Mouse (Mus musculus) 3T3-L1 (cell line): Measurements from ENCODE around the gene Cox6a1.
"Not testable (repeated sequence)": the region's sequence is repeated elsewhere in the genome, so short reads cannot be mapped to it uniquely, and the experiment has no call there.

Source experiments
- DNase-seq: peaks from one replicate; pipeline ENCODE4 v3.0.0-alpha.2; 2015; ENCODE audit warnings: low read depth, low spot score

The Cox6a1 gene

DNA sequence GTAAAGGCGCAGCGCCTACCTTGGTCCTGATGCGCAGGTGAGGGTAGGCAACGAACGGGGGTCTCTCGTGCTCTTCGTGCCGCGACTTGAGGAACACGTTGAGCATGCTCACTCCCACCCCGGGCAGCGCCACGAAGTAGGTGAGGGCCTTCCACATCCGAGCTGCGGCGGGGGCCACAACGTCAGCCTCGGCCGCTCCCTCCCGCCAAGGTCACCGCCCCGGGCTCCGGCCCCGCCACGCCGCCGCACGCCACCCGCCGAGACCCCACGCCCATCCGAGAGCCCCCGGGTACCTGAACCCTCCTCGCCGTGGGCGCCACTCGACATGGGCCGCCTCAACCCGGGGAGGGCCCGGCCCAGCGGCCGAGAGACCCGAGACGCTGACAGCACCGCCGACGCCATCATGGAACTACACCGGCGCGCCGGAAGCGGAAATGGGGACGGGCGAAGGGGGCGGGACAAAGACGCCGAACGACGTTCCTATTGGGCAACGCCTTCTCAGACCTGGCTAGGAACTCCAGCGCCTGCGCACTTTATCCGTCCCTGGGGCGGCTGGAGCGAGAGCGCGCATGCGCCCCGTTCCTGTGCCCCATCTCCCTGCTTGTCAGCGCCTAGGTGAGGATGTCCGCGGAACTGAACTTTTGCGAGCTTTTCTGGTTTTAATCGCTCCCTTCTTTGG lies at the start of gene Cox6a1:
TSS of gene Cox6a1 (minus strand) at position 436 of the 679 bp plus-strand sequence.
- DNase-seq: peak; percentile 100

DNA sequence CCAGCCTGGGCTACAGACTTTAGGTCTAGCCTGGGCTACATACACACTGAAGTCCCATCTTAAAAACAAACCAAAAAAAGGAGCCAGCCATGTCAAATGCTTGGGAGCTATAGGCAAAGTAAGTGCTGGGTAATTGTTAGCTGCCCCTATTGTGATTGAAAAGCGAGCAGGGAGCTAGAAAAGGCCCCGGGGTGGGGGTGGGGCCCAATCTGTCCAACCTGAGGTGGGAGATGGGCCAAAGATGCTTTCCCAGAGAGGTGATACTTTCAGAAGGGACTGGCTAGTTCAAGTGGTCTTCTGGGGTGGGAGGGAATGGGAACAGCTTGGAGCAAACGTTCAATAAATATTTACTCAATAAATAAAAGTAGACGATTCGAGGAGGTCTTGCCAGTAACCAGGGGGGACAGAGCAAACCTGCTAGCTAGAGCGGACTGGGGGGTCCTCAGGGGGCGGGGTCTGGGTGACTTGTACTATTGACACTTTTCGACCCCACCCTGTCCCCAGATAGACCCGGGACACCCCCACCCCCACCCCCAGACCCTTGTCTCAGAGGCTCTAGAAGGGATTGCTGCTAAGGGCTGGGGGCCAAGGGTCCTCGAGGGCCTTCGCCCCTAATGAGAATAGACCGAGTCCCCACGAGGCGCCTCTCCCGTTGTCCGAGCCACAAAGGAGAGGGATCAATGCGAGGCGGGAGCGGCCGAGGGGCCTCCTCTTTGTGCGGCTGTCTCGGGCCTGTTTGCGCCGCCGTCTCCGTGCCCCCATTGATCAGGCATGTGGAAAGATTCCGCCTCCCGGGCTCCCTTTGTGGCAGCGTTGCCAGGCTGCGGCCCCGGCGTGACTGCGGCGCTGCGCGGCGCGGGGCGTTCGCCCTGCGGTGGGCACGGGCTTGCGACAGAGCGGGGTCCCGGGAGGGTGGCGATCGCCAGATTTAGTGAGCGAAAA lies 49.3 kb upstream of the Cox6a1 start:
- DNase-seq: no peak

DNA sequence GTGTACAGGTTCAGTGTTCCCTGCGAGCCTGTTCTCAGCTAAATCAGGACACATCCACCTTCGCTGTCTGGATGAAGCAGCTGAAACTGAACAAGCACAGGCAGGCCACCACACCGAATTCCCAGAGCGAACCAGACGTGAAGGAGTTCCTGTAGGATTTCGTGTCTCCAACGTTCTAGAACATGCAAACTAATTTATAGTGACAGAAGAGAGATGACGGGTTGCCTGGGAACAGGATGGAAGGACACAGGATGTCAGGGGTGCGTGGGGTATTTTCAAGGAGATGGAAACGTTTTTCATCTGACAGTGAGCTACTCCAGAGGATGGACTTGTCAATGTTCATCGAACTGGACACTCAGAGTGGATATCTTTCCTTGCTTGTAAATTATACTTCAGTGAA lies 47.9 kb upstream of the Cox6a1 start:
- DNase-seq: no peak

DNA sequence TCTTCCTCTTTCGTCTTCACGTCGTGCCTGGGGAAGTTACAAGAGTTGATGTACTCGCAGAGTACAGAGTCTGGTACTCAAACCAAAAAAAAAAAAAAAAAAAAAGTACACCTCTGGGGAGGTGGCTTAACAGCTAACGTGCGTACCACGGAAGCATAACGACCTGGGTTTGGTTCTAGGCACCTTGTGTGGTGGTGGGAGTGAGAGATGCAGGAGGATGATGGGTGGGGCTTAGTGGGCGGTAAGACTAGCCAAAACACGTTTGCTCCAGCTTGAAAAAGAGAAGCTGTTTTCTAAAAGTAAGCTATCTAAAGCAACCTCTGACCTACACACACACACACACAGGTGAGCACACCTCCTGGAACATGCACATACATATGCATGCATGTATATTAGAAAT lies 46.1 kb upstream of the Cox6a1 start:
- DNase-seq: no peak

DNA sequence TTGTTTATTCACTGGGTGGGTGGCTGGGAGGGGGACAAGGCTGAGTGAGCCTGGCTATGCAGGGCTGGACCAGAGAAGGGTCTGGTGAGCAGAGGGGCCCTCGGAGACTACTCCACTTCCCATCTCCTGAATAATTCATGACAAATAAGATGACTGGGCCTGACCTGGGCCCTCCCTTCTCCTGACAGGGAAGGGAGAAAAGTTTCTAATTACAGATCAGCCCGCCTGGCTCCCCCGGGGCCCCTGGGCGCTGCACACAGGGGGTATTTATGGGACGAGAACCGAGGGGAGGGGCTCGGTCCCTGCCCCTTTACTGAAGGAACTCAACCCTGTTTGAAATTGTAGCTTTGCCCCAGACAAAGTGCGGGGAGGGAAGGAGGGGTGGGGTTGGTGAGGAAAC lies 45.4 kb upstream of the Cox6a1 start:
- no peak for DNase-seq

DNA sequence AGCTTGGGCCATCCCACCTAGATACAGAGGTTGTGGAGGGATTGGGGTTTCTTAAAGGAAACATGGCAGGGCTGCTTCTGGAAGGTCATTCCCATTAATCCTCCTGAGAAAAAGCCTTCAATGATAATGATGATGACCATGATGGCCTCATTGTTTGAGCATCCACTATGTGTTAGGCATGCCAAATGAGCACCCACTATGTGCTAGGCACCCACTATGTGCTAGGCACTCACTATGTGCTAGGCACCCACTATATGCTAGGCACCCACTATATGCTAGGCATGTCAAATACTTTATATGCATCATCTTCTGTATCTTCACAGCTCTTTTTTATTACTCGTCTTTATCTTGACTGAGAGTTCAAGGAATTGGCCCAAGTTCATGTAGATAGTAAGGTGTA lies 44.2 kb upstream of the Cox6a1 start:
- no peak for DNase-seq

DNA sequence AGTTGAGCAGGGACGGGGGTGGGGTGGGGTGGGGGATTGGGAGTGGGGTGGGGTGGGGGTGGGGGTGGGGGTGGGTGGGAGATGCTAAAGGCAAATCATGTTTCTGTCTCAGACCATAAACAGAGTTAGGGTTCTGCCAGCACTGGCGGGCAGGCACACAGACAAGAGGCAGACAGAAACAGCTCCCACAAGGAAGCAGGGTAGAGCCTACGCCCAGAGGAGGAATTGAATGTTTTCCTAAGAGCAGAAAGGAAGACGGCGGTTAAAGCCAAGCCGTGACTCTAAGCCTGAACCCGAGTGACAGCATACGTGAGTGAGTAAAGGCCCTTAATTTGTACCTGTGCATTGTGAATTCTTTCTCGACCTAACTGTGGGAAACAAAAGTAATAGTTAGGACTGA lies 43.2 kb upstream of the Cox6a1 start:
- DNase-seq: no peak

DNA sequence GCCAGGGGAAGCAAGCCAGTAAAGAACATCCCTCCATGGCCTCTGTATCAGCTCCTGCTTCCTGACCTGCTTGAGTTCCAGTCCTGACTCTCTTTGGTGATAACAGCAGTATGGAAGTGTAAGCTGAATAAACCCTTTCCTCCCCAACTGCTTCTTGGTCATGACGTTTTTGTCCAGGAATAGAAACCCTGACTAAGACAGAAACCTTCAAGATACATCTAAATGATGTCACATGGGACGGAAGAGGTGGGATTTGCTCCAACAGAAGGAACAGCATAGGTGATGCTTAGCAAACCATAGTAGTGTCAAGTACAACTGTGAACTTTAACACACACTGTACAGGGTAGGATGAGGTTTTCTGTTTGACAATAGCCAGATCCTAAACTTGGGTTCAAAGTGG lies 30.1 kb upstream of the Cox6a1 start:
- DNase-seq: not testable (repeated sequence)

DNA sequence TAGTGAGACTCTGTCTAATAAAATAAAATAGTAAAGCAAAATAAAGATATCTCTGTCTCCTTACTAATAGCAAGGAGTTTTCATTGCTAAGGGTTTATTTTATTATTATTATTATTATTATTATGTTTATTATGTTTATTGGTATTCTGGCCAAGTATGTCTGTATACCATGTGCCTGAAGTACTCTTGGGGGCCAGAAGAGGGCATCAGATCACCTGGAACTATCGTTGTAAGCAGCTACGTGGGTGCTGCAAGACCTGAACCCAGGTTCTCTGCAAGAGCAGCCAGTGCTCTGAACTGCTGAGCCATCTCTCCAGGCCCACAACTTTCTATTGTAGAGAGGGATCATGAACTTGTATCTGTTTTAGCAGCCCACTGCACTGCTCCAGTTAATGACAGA lies 26.7 kb upstream of the Cox6a1 start:
- peak; percentile 23 for DNase-seq

DNA sequence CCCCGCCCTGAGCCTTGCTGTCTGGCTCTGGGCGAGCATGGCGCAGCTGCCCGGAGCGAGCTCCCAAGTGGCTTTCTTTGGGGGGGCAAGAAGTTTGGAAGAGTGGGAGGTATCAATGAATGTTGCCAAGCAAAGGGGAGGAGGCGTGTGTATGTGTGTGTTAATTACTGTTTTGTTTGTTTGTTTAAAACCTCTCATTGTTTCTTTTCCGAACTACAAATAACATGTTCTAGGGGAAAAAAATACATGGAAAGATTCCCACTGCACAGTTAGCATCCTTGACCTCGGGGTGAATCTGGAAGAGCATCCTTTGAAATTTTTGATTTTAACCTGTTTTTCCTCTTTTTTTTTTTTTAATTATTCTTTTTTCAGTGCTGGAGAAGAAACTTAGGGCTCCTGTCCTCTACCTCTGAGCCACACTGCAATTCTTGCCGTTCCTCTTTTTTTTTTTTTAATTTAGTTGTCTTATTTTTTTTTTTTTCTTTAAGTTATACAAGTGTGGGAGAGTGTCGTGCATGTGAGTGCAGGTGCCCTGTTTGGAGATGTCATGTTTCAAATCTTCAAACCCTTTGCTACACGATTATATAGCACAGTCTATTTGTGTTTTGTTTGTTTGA lies 25.5 kb upstream of the Cox6a1 start:
- DNase-seq: no peak

DNA sequence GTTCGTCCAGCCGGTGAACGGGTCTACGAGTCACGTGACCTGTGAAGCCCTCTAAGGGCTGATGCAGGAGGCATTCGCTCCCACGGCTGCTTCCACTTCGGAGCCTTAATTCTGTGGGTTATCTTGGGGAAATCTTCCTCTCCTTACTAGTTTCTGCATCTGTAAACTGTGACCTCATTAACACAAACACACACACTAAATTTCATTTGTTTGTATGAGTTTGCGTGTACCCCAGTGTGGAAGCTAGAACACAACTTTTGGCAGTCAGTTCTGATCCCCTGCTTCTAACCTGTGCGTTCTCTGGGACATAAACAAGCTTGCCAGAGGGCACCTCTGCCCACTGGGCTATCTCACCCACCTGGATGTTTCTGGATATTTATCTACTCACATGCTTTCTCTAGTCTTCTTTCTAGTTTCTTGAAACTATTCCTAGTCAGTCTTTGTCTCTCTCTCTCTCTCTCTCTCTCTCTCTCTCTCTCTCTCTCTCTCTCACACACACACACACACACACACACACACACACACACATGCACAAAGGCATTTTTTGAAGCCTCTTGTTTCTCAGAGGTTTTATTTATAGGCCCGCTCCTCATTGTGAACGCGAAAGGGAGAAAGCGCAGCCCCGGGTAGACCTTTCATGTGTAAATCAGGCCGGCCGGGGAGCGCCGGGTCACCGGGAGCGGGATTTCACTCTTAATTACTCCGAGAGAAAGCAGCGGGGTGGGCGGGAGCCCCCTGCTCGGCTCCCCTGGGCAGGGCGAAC lies 24.8 kb upstream of the Cox6a1 start:
- DNase-seq: no peak

DNA sequence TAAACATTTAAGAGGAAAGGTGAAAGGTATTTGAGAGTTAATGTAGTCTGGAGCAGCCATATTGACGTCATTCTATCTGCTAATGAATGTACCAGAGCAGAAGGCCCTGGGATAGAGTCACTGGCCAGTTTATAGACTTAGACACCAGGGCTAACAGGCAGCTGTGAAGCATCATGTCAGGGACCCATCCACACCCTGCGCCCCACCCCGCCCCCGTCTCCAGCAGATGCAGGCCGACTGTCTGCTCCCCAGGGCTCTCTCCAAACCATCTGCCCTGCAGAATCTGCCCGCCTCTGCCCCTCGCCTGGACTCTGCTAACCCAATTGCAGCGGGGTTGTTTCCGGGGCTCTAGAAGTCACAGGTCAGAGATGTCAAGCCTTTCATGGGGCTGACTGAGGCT lies 23.0 kb upstream of the Cox6a1 start:
- DNase-seq: no peak

DNA sequence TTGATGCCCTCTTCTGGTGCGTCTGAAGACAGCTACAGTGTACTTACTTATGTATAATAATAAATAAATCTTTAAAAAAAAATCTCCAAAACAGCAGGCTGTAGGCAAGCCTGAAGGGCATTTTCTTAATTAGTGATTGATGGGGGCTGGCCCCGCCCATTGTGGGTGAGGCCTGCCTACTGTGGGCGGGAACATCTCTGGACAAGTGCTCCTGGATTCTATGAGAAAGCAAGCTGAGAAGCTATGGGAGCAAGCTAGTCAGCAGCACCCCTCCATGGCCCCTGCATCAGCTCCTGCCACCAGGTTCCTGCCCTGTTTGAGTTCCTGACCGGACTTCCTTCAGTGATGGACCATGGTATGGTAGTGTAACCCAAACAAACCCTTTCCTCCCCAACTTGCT lies 16.0 kb upstream of the Cox6a1 start:
- DNase-seq: no peak

DNA sequence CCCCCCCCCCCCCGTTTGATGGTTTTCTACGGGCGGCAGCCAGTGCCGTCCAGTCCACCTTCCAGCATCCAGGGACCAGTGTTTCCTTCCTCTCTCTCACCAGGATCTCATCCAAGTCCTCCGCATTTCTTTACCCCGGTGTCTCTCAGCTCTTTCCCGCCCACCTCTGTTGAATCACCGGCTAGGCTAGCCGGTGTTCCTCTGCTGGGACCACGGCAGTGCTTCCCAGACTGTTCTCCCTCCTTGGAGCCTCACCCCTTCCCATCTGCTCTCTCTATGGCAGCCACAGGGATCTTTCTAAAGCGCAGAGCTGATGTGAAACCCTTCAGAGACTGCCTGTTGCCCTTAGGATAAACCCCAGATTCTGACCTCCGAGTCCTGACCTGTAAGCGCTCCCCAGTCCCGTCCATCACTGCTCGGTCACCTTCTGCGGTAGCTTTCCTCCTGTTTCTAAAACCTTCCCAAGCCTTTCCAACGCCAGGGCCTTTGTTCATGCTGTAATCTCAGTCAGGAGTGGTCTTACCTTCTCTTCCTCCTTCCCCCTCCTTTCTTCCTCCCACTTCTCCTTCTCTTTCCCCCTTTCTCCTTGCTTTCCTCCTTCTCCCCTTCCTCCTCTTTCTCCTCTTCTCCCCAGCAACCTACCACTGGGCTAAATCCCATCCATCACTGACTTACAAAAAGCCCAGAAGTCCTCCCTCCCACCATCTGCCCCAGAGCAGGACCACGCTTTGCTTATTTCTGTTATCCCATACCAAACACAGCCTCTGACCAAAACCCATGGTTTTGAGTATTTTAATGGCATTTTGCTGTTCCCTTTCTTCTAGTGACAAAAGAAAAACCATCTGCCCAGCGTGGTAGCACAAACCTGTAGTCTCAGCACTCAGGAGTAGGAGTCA lies 14.3 kb upstream of the Cox6a1 start:
- no peak for DNase-seq

DNA sequence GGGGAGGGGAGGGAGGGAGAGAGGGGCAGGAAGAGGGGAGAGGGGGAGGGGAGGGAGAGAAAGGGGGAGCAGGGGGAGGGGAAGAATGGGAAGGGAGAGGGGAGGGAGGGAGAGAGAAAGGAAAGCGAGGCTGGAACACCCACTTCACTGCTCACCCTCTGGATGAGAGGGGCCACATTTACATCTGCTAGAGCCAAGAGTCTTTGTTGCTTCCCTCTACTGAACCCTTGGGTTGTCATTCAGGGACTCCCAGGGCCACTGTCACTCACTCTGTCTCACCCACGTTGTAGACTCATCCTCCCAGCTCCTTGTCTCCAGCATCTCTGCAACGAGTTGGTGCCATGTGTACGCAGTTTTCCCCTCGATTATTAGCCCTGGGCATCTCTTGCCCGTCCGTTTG lies 13.4 kb upstream of the Cox6a1 start:
- DNase-seq: no peak

DNA sequence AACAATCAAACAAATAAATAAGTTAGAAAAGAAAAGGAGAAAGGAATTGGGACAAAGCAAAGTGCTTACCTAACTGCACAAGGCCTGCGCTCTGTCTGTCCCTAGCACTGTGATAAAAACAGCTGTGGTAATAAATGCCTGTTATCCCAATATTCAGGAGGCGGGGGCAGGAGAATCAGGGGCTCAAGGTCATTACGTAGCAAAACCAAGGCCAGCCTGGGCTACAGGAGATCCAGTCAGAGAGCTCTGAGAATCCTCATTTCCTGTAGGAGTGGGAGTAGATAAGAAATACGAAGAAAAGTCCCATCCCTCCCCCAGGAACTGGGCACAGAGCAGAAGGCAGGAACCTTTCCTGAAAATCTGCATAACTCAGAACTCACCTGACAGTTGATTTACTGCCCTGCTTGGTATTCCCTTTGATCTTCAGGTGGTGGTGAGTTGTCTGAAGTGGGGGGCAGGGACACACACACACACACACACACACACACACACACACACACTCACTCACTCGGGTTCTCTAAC lies 11.1 kb upstream of the Cox6a1 start:
- peak; percentile 14 for DNase-seq

DNA sequence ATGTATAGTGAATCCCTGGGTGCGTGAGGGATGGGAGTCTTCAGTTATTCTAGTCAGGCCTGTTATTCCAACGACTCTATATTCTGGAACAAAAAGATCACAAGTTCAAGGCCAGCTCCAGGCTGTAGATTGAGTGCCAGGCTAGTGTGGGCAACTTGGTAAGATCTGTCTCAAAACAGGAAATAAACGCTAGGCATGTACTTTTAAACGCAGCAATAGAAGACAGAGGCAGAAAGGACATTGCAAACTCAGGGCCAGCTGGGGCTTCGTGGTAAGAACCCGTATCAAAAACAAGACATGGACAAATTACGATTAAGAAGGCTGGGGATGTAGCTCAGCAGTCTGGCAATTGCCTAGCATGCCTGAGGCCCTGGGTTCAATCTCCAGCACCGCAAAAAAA lies 10.7 kb upstream of the Cox6a1 start:
- DNase-seq: peak; percentile 31

DNA sequence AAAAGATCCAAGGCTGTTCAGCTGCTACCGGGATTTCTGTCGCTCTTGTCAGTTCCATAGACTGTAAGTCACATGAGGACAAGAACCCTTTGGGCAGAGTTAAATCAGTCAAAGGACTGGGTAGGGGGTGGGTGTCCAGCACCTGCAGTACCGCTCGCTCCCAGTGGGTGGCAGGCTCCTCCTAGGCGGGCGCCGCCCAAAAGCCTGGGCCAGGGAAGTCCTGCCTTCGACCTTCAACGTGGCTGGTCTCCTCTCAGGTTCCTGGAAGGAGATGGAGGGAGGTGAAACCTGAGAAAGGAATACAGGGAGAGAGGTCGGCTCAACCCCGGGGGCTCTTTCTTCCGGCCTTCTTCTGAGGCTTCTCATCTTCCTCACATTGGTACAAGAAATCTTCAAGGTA lies 10.1 kb upstream of the Cox6a1 start:
- DNase-seq: peak; percentile 92

DNA sequence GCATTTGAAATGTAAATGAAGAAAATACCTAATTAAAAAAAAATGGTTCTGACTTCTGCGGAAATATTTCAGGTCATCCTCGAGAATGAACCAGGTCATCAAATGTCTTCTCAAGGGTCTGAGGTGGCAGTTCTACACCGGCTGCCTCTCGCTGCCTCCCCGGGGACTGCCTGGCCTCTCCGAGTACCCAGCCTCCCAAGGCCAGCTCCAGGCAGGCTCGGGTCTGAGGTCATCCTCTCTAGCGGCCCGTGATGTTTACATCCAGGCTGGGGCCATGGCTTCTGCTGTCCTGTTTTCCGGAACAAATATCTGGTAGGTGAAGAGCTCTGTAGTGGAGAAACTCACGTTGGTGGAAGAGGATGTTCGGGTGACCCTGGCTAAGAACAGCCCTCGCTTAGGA lies 6.3 kb upstream of the Cox6a1 start:
- no peak for DNase-seq

DNA sequence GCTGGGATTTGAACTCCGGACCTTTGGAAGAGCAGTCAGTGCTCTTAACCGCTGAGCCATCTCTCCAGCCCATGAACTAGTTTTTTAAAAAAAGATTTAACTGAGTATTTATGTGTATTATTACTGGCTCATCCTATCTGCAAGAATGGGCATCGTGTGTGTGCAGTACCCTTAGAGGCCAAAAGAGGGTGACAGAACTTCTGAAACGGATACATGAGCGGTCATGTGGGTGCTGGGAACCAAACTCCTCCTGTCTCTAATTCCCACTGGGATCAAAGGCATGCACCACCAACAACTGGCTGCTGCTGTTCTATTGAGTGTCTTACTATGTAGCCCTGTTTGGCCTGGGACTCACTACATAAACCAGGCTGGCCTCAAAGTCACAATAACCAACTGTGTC lies 2.6 kb upstream of the Cox6a1 start:
- DNase-seq: peak; percentile 55

DNA sequence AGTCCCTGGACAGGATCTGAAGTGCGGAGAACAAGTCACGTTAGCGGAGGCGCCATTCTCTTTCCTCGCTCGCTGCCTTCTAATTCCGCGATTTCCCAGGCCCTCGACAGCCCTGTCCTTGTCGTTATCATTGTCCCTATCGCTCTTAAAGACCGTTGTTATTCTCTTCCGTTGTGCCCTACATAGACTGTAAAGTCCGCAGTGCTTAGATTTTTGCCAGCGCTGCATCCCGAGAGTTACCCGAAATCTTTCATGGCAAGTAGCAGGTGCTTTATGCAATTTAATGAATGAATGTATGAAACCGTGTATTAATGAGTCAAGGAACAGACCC lies 409 bp upstream of the Cox6a1 start:
- no peak for DNase-seq
